Mouse (Mus musculus) megakaryocyte progenitor cell, adult 5-6 weeks (primary cell): Measurements from ENCODE around the gene Mtcl1. TPM values are rescaled to one million over a fixed set of nuclear protein-coding genes. Genes with fewer than 3 reads are reported as not detected.

Experiments
- ATAC-seq: replicated peaks from 2 replicates; pipeline ENCODE4 v1.8.0; 2016; ENCODE audit warnings: mild to moderate bottlenecking, moderate TSS enrichment, inconsistent platforms; ENCODE audit not compliant: poor library complexity
- total RNA-seq, 2 experiments: library from RNA; stranded (forward) in 1 of 2; stranded (reverse) in 1 of 2; fragments of 157-497, 149-512 nt in 1 of 2; fragments of 200-1000 nt in 1 of 2; gene quantifications; 2 replicates each; pipeline versions ENCODE4 v1.2.3 to v1.2.4; 2015 to 2017

Mtcl1 gene
- total RNA-seq (2015) (not detected in 2 replicates), total RNA-seq (2017) (0.14 TPM in 1 of 2 replicates, not detected in the other)

DNA sequence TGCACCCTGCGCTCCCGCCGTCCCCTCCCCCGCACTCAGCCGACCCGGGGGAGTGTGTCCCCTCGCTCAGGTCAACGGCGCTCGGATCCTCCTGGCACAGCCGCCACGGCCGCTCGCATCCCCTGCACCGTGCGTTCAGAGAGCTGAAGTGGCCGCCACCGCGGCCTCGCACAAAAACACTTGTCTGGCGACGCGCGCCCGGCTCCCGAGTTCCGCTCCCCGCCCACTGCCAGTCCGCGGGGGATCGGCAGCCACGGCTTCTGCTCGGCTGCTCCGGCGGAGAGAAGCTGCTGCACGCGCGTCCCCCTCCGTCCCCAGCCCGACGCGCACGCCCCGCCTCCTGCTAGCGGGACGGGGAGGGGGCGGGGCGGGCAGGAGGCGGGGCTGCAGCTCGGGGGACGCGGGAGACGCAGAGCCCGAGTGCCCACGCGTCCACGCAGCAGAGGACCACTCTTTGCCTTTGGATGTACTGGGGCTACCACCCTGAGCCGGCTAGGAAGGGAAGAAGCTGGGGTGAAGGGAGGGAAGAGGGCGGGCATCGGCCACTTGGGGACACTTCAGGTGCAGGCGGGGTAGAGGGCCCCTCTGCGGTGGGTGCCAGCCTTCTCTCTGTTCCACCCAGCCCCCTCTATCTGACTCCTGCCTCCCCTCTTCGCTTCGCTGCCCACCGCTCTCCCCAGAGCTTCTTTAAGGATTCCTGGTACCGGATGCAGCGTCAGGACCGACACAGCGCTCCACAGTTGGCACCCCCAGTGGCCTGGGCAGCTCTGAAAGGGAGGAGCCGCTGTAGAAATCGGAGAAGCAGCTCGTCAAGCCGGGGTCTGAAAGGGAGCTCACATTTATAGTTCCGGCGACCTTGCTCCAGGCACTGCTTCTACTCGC is at the start of gene Mtcl1:
TSS of gene Mtcl1 (minus strand) at position 291 of the 882 bp plus-strand sequence.
- ATAC-seq: peak; percentile 60

DNA sequence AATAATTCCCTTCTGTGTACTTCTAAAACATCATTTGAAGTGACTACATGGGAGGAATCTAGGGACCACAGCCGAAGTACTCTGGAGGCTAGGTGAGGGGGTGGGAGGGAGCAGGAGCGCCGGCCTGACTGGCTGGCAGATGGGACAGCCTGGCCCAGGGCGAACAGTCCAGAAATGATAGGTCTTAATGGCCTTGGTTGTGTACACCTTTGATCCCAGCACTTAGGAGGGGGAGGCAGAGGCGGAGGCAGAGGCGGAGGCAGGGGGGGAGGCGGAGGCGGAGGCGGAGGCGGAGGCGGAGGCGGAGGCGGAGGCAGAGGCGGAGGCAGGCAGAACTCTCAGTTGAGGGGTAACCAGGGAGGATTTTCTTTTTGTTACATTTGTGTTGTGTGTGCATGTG is 49.0 kb upstream of the Mtcl1 start:
- no peak for ATAC-seq

DNA sequence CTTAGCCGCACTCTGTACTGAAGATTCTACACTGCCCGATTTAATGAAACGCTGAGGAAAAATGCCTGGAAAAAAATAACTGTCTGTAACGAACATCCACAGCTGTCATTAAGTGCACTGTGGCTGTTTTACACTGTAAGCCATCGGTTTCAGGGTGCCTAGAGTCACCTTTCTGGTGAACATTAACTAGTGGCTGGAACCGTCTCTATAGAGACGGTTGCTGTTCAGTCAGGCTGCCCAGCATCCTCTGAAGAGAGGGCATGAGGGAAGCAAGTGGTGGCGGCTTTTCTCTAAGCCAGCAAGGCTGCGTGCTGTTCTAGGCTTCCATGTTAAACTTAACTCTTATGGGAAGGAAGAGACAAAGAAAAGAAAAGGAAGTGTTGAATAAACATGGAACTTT is 47.0 kb upstream of the Mtcl1 start:
- no peak for ATAC-seq

DNA sequence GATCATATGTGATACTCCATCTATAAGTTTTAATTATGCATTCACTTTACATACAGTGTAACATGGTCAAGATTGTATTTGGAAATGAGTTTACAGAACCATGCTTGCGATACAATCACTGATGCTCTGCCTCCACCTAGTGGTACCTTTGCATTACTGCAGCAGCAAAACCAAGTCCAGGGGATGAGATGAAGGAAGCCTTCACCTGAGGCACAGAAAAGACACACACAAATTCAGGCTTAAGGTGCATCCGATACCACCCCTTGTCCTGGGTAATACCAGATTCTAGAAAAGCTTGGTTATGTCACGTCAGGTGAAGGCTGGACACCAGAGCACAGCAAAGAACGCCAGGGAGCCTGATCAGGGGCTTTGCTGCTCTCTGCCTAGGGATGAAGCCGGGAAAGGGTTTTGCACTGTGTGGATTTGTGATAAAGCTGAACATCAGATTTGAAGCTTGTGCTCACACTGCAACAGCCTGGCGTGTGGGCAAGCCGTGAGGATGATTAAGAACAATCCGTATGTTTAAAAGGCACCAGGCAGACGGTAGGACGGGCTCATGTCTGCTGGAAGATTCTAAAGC is 40.6 kb upstream of the Mtcl1 start:
- peak; percentile 90 for ATAC-seq

DNA sequence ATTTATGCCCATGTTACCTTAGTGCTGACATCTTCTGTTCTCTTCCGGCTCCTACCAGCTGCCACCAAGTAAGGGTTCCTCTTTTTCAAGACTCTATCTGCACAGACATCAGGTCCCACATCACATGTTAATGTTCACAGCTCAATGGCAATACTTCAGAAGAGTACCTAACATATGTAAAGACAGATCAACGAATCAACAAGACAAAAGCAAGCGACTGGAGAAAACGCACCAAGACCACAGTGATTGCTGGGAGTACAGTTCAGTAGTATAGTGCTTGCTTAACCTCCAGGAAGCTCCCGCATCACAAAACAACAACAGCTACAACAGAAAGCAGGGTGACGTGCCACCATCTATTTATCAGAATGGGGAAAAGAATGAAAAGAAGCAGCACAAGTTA is 37.0 kb upstream of the Mtcl1 start:
- ATAC-seq: peak; percentile 17; the same call in 1 of the 2 replicates

DNA sequence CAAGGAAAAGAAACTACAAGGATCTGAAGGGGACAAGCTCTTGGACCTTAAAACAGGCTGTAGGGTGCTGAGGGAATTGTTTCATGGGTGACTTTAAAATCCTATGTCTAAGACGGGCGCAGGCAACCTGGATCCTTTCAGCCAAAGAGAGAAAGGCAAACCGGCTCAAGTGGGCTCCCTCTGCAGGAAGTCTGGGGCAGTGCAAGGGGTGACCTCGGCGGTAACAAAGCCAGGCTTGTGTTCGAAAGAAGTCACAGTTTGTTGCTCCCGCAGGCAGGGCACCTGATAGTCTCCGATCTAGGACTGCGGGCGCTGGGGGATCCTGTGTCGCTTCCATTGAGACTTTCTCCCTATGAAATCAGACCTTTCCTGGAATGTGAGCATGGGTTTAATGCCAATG is 36.2 kb upstream of the Mtcl1 start:
- ATAC-seq: peak; percentile 78

DNA sequence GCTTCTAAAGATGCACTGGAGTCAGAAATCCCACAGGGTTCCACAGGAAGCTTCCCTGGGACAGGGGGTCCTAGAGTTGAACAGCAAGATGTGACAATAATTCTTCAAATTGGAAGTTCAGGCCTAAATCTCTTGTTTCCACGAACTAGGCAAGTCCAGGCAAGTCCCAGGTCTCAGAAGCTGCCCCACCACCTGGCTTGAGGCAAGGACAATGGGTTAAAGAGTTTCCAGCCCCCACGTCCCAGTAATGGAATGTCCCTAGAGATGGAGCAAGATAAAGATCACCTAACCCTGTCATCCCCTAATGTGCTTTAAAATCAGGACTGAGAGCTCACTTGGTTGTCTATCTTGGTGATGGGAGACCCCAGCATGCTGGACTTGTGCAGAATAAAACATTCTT is 35.4 kb upstream of the Mtcl1 start:
- ATAC-seq: no peak

DNA sequence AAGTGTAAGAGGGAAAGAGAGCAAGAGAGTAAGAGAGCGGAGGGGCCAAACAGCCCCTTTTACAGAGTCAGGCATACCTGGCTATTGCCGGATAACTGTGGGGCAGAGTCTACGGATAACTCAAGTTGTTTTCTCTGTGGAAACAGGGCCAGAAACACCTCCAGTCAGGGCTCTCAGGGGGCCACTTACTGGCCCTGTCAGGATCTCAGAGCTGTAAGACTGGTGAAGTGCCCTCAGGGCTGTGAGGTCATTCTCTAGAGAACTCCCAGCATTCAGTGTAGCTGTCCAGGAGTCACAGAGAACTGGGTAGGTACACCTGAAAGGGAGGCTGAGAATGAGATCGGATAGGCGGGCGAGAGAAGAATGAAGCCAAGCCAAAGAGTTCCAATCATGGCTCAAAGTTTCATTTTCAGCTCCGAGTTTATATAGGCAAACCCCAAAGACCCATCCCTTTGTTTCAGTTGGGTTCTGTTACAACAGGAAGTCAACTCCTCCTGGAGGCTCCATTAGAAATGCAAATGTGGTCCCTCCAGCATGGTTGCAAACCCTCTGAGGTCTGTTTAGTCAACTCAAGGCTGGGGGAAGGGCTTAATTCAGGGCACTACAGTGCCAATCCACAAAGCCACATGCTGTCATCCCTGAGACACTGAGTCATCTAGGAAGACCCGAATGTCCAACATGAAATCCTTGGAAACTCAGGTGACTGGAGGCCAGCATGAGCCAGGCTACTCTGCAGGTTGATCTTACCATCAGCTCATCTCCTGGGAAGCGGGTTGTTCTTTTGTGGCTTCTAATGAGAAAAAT is 34.3 kb upstream of the Mtcl1 start:
- no peak for ATAC-seq

DNA sequence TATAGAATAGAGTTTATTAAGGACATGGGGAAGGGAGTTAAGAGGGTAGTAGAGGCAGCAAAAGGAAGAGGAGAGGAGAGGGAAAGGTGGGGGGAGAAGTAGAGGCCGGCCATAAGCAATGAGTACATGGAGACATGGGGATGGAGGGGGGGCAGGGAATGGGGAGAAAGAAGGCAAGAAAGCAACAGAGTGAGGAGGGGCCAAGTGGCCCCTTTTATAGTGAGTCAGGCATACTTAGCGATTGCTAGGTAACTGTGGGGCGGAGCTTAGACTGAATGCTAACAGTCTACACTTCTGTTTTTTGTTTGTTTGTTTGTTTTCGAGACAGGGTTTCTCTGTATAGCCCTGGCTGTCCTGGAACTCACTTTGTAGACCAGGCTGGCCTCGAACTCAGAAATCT is 31.7 kb upstream of the Mtcl1 start:
- ATAC-seq: no peak

DNA sequence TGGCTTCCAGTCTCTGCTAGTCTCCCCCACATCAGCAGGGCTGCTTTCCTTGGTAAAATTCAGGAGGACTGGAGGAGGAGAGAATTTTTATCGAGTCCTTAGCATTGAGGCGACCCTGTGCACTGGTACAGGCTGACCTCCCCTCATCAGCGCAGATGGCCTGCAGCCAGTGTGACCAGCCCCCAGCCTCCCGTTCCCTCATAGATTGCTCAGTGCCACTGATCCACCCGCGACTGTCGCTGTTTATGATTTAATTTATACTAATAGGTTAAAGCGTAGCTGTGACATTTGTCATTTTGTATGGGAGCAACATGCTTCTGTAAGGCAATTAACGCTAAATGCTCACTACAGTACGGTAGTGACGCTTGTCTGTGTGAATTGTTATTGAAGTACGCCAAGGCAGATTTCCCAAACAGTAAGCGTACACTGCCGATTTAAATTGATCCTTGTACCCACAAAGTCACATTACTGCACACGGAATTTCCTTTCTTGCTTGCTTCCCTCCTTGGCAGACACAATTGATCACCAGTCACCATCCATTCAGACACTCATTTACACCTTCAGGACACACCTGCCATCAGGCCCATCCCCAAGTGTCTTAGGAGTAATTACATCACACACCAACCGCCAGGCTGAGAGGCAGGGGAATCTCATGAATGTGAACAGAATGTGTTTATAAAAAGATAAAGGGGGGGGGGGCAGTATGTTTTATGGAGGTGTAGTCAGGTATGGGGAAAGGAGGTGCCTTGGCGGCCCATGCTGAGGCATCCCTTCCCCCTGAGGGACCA is 31.1 kb upstream of the Mtcl1 start:
- no peak for ATAC-seq

DNA sequence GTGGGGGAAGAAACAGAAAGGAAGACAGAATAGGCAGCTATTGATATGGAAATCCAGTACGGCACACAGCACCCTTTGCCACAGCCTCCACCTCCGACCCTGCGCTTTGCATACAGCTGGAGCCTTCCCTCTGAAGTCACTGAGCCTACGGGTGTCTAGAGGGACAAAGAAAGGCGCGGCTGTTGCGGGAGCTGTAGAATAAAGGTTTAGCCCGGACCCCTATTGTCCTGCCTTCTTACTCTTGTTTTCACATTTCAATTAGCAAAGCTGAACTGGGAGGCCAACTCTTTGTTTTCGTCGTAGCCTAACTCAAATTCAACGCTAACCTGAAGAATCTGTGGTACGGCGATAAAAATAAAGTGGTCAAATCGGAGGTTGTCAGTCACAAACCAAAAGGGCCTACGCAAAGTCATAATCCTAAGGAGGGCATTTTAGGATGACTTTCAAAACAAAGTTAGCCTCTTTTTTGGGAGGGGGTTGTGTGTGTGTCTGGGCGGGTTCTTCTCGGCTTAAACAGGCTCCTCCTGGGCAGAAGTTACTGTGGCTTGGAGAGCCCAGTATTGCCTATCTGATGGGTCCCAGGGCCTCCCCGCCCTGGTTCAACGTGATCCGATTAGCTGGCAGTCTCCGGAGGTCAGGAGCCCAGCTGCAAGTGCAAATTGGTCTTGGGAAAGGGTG is 30.4 kb upstream of the Mtcl1 start:
- peak; percentile 67 for ATAC-seq

DNA sequence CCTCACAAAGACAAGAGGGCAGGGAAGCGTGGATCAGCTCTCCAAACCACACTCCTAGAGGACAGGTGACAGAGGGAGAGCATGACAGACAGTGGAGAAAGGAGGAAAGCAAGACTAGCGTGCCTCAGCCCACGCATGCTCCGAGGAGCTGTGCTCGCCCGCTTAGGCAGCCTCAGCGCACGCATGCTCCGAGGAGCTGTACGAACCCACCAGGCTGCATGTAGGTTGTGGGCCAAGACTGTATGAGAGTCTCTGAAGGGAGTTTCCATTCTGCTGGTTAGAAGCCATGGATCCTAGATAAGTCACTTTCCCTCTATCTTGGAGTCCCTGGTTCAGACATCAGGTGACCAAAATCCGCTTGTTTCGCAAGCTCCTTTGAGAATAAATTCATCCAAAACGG is 29.8 kb upstream of the Mtcl1 start:
- peak; percentile 37 for ATAC-seq

DNA sequence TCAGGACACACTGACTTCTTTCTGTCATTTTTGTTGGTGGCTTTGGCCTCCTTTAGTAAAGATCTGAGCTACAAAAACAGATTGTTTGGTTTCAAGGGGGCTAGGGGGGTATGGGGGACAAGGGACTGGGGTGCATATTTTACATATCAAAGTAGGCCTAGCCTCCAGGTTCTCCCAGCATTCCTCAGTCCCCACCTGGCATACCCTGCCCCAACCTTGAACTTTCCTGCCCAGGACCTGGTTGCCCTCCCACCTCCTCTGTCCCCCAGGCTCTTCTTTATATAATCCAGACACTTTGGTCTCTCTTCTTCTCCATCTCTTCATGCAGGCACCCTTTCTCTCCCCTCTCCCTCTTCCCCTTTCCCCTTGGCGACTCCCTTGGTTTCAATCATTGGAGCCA is 23.7 kb upstream of the Mtcl1 start:
- no peak for ATAC-seq

DNA sequence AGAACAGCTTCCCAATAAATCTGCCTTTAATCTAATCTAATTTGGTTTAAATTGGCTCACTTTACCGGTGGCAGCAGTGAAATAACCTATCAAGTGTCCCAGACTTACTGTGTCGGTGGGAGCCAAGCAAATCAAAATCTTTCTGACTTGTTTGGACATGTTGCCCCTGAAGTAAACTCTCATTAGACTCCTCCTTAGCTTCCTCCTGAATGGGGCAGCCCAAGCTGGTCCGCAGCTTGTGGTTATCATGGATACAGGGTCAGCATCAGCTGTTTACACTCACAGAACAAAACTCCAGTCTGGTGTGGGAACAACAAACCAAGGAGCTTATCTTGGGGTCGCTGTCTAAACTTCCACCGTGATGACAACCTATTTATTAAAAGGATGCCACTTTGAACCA is 22.2 kb upstream of the Mtcl1 start:
- ATAC-seq: no peak

DNA sequence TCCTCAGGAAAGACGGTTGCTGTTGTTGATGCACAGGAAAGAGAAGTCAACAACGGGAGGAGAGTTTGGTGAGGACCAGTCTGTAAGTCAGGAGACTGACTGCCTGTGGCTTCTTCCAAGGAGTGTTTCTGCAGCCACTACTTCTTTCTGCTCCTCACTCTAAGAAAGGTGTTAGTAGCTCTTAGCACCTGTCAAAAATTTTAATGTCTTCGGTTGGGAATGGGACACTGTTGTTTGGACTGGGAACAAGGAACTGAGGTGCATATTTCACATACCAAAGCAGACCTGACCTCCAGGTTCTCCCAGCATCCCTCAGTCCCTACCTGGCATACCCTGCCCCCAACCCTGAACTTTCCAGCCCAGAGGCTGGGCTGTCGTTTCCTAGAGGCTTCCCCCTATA is 21.7 kb upstream of the Mtcl1 start:
- ATAC-seq: no peak

DNA sequence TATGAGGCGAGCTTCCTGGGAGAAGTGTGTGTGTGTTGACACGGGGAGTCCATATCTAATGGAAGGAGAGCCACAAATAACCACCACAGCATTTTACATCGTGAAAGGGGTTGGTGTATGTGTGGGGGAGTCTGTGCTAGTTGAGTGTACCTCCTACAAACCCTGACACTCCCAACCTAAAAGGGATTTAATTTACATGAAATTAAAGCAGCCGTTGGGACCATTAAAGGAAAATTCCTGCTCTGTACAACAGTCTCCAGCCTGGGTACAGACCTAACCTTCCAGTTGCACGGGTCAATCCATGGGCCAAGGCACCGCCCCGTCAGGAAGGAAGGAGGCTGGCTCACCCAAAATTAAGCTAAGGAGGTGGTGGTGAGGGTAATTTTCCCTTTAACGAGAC is 20.5 kb upstream of the Mtcl1 start:
- no peak for ATAC-seq

DNA sequence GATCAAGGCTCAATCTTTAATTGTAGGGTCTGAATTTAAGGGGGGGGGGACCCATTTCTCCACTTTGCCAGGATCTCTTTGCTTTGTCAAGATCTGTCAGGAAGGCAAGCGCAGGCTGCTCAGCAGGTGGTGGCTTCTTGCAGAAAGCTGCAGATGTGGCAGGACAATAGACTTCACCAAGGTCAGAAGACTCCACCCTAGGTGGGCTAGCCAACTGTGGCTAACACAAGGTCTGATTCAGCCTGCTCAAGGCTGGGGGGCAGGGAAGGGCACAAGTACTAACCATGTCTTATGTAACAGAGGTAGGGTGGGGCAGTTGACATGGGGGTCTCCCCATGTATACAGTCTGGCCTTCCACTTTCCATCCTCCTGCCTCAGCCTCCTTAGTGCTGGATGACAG is 7.7 kb upstream of the Mtcl1 start:
- no peak for ATAC-seq

DNA sequence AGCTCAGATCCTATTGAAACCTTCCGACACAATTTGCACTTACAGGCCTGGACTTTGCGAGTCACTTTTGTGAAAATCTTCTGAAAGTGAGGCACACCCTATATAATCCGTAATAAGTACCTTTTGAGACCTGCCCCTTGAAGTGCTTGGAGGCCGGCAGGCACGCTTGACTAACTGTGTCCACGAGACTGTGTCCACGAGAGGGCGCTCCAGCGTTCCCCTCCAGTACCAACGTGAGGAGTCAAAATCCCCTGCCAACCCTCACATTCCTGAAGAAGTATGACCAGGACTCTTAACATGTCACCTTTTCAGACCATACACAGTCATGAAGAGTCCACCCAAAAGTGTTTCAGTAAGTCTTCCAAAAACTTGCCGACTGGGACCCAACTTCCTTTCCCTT is 1.6 kb upstream of the Mtcl1 start:
- ATAC-seq: peak; percentile 76

DNA sequence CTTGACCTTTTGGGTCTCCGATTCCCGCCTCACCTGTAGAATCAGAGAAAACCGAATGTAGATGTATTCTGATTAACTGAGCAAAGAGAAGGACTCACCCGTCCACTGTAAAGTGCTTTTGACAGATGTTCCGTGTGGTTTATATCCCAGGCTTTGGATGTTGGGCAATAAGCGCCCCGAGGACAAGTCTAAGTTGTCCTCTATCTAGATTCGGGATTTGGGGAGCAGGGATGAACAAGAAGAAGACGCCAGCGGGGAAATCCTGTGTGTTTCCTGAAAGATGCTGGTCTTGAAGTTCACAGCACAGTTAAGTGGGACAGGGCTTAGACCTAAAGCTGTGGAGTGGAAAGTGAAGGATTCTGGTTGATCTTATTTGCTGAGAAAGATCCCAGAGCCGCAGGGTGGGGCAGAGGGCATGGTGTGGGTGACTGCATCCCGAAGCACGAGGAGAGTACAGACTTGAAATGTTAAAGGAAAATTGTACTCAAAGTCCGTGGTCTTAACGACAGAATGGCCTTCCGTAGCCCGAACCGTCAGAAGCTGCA is 1.0 kb upstream of the Mtcl1 start:
- no peak for ATAC-seq
